Mouse (Mus musculus) MEL (cell line): ENCODE data around the gene Tmem144. TPM values are rescaled to one million over a fixed set of nuclear protein-coding genes. Genes with fewer than 3 reads are reported as not detected.

ENCODE experiments used
- DNase-seq: peaks from one replicate; pipeline ENCODE4 v3.0.0; 2011; ENCODE audit warnings: low read depth, low spot score
- H3K27ac ChIP-seq: 2 replicates; pipeline ENCODE4 v1.5.1; 2012; ENCODE audit warnings: low read depth, mild to moderate bottlenecking, control low read depth, low read length, moderate library complexity; ENCODE audit not compliant: control insufficient read depth
- H3K27me3 ChIP-seq, 2 experiments: fragments of 150-350 bp in 1 of 2; sonication (generic) in 1 of 2; 2 replicates each; pipeline ENCODE4 v1.6.1; 2012; ENCODE audit warnings: low read length in 2 of 2, mild to moderate bottlenecking in 2 of 2, improper control_type of control experiment in 1 of 2, moderate library complexity in 1 of 2; ENCODE audit not compliant: insufficient read depth in 2 of 2, control insufficient read depth in 1 of 2
- H3K36me3 ChIP-seq, 2 experiments: 2 replicates each; pipeline ENCODE4 v1.6.1; 2012 to 2014; ENCODE audit warnings: low read length in 2 of 2, improper control_type of control experiment in 1 of 2, inconsistent platforms in 1 of 2, mild to moderate bottlenecking in 1 of 2; ENCODE audit not compliant: insufficient read depth in 2 of 2, control insufficient read depth in 1 of 2
- H3K4me1 ChIP-seq, 2 experiments: fragments of 150-350 bp in 1 of 2; sonication (generic) in 1 of 2; 2 replicates each; pipeline ENCODE4 v1.6.1; 2012; ENCODE audit warnings: low read length in 2 of 2, improper control_type of control experiment in 1 of 2, mild to moderate bottlenecking in 1 of 2; ENCODE audit not compliant: insufficient read depth in 2 of 2, control insufficient read depth in 1 of 2
- H3K4me3 ChIP-seq, 2 experiments: fragments of 150-350 bp in 1 of 2; sonication (generic) in 1 of 2; 2 replicates each; pipeline ENCODE4 v1.5.1; 2012; ENCODE audit warnings: low read depth in 2 of 2, low read length in 2 of 2, mild to moderate bottlenecking in 2 of 2, moderate library complexity in 2 of 2, control low read depth in 1 of 2, improper control_type of control experiment in 1 of 2; ENCODE audit not compliant: control insufficient read depth in 1 of 2, insufficient read depth in 1 of 2
- H3K79me2 ChIP-seq: 2 replicates; pipeline ENCODE4 v1.6.1; 2012; ENCODE audit warnings: mild to moderate bottlenecking, low read length, moderate library complexity; ENCODE audit not compliant: control insufficient read depth, poor library complexity, insufficient read depth
- H3K9ac ChIP-seq: 2 replicates; pipeline ENCODE4 v1.6.1; 2012; ENCODE audit warnings: low read depth, mild to moderate bottlenecking, control low read depth, low read length, moderate library complexity; ENCODE audit not compliant: control insufficient read depth, poor library complexity, severe bottlenecking
- H3K9me3 ChIP-seq: fragments of 150-350 bp; sonication (generic); replicated peaks from 2 replicates; pipeline ENCODE4 v1.6.1; 2012; ENCODE audit warnings: mild to moderate bottlenecking, low read length, improper control_type of control experiment, moderate library complexity; ENCODE audit not compliant: insufficient read depth
- CHD2 ChIP-seq: IDR thresholded peaks from 2 replicates; pipeline ENCODE4 v1.6.1; 2011; ENCODE audit warnings: low read length, improper control_type of control experiment
- HCFC1 ChIP-seq: IDR thresholded peaks from 2 replicates; pipeline ENCODE4 v1.6.1; 2012; ENCODE audit warnings: low read depth, mild to moderate bottlenecking, inconsistent platforms, low read length, improper control_type of control experiment, moderate library complexity
- JUND ChIP-seq: IDR thresholded peaks from 2 replicates; pipeline ENCODE4 v1.6.1; 2011; ENCODE audit warnings: low read depth, mild to moderate bottlenecking, improper control_type of control experiment, low read length
- MAFK ChIP-seq: IDR thresholded peaks from 2 replicates; pipeline ENCODE4 v1.6.1; 2011; ENCODE audit warnings: low read depth, mild to moderate bottlenecking, low read length, improper control_type of control experiment, borderline replicate concordance
- MXI1 ChIP-seq: IDR thresholded peaks from 2 replicates; pipeline ENCODE4 v1.6.1; 2011; ENCODE audit warnings: mild to moderate bottlenecking, low read depth, low read length, improper control_type of control experiment
- MYB ChIP-seq: IDR thresholded peaks from 2 replicates; pipeline ENCODE4 v1.6.1; 2011; ENCODE audit warnings: mild to moderate bottlenecking, low read depth, low read length, improper control_type of control experiment
- POLR2AphosphoS5 ChIP-seq: IDR thresholded peaks from 2 replicates; pipeline ENCODE4 v1.6.1; 2012; ENCODE audit warnings: low read depth, borderline replicate concordance, mild to moderate bottlenecking, inconsistent platforms, low read length, moderate library complexity, mixed read lengths
- RCOR1 ChIP-seq: IDR thresholded peaks from 2 replicates; pipeline ENCODE4 v1.6.1; 2012; ENCODE audit warnings: low read depth, mild to moderate bottlenecking, inconsistent platforms, low read length, improper control_type of control experiment
- SIN3A ChIP-seq: IDR thresholded peaks from 2 replicates; pipeline ENCODE4 v1.6.1; 2012; ENCODE audit warnings: low read length, improper control_type of control experiment, inconsistent platforms
- TCF12 ChIP-seq: IDR thresholded peaks from 2 replicates; pipeline ENCODE4 v1.6.1; 2014; ENCODE audit warnings: low read depth, mild to moderate bottlenecking, inconsistent platforms, low read length, improper control_type of control experiment, moderate library complexity
- USF1 ChIP-seq: IDR thresholded peaks from 2 replicates; pipeline ENCODE4 v1.6.1; 2014; ENCODE audit warnings: low read depth, mild to moderate bottlenecking, inconsistent platforms, low read length, improper control_type of control experiment, moderate library complexity
- polyA plus RNA-seq, 2 experiments: library from polyadenylated mRNA; stranded (reverse) in 1 of 2; unstranded in 1 of 2; fragments of >175 nt in 1 of 2; fragments of >200 nt in 1 of 2; gene quantifications; 2 replicates each; pipeline versions ENCODE4 v1.2.1 to v1.2.4; 2012; ENCODE audit warnings: low replicate concordance in 2 of 2, low read depth in 1 of 2; ENCODE audit not compliant: insufficient read length in 2 of 2, insufficient read depth in 1 of 2, missing spikeins in 1 of 2
- total RNA-seq: library from RNA; depleted of rRNA; stranded (reverse); fragments of 300-350 nt; gene quantifications from 2 replicates; pipeline ENCODE4 v1.2.3, GENCODE M21; 2012

Gene Tmem144
- total and polyA plus RNA-seq, 3 experiments: 0.04 to 0.25 TPM; not detected in 1

DNA sequence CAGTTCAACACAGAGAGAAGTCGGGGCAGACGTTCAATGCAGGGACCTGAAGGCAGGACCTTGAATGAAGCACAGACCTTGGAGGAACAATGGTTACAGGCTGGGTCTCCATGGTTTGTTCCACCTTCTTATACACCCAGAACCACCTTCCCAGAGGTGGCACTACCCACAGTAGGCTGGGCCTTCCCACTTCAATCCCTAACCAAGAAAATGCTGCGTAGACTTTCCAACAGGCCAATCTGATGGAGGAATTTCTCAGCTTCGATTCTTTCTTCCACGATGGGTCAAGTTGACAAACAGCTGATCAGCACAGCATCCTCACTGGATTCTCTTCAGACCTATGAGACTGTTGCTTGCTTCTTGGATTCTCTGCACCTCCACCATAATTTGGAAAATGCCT lies 22.9 kb upstream of the Tmem144 start:
- H3K9ac ChIP-seq: no peak overlapping the region
- H3K27me3 ChIP-seq: peaks cover 17 to 25% of the 10 kb centered on the region in 2 experiments
- H3K79me2 ChIP-seq: no peaks in the 10 kb centered on the region
- H3K36me3 ChIP-seq: no peaks in the 10 kb centered on the region
- no peak for TF ChIP-seq POLR2AphosphoS5
- no peak for TF ChIP-seq SIN3A
- no peaks in the 10 kb centered on the region for H3K4me1 ChIP-seq
- no peak overlapping the region for H3K4me3 ChIP-seq
- no peak for DNase-seq
- H3K9me3 ChIP-seq: no peaks in the 10 kb centered on the region
- H3K27ac ChIP-seq: no peak overlapping the region

DNA sequence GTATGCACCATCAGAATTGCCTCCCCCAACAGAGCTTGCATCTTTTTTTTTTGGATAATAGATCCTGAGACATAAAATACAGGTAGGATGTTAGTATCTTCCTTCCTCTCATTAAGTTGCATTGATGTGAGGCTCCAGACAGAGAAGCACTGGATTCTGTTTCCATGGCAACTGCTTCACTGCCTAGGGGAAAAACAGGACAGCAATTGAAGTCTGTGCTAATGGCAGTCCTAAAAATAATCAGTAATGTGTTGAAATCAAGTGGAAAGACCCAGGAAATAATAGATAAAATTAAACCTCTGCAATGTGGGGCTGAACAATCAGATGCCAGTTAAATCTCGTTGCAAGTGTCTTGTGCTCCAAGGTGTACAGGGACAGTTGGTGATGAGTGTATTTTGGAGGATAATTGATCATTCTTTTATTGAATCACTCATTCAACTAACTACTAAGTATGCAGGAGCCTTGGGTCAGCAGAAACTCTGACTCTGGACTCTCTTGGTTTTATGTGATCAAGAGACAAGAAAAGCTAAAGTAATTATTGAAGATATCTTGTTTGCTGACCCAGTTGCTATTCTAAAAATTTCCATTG lies 14.6 kb upstream of the Tmem144 start:
- Histone ChIP-seq H3K9me3 (no peaks in the 10 kb centered on the region), H3K79me2 (no peaks in the 10 kb centered on the region), H3K9ac (no peak overlapping the region), H3K4me1 (no peaks in the 10 kb centered on the region), H3K27me3 (peaks cover 7 to 20% of the 10 kb centered on the region in 2 experiments), H3K36me3 (no peaks in the 10 kb centered on the region), H3K27ac (no peak overlapping the region), H3K4me3 (no peak overlapping the region)
- no peak for TF ChIP-seq HCFC1
- no peak for TF ChIP-seq JUND
- no peak for TF ChIP-seq TCF12
- DNase-seq: no peak

DNA sequence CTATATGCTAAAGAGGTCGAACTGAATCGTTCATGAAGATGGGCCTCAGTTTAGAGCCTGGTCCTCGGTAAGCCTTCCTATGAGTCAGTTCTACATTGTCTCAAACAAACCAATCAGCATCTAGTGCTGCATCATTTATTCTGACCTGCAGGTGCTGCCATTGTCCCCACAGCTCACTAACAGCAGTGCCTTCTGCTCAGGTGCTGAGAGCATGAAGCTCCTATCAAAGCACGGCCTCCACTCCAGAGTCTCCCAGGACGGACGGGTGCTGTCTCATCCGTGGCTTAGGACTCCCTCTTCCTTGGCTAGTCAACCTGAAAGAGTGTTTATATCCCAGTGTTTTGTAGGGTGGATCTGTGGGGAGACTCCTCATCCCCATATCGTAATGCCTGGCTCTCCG lies 14.0 kb upstream of the Tmem144 start:
- H3K79me2 ChIP-seq: no peaks in the 10 kb centered on the region
- no peak overlapping the region for H3K4me3 ChIP-seq
- DNase-seq: no peak
- H3K27me3 ChIP-seq: peaks cover 7 to 20% of the 10 kb centered on the region in 2 experiments
- no peaks in the 10 kb centered on the region for H3K9me3 ChIP-seq
- H3K4me1 ChIP-seq: no peaks in the 10 kb centered on the region
- H3K9ac ChIP-seq: no peak overlapping the region
- no peak for TF ChIP-seq RCOR1
- TF ChIP-seq JUND: no peak
- H3K36me3 ChIP-seq: no peaks in the 10 kb centered on the region
- no peak overlapping the region for H3K27ac ChIP-seq

DNA sequence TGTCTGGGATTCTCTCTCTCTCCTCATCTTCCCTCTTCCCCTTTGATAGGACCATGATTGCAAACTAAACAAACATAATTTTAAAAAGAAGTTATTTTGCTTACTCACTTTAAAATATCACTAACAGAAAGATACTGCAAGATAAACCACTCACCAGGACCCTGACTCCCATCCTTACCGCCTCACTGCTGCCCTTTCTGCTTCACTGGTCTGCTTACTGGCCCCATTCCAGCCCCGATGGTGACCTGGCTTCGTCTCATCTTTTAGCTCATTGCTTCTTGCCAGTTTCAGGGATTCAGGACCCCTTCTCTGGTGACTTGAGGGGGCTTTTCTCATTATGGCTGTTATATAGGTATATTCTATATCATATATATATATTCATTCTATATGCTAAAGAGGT lies 13.5 kb upstream of the Tmem144 start:
- H3K9me3 ChIP-seq: no peaks in the 10 kb centered on the region
- no peak overlapping the region for H3K9ac ChIP-seq
- no peak overlapping the region for H3K4me3 ChIP-seq
- H3K79me2 ChIP-seq: no peaks in the 10 kb centered on the region
- no peak for TF ChIP-seq USF1
- no peak for TF ChIP-seq MAFK
- no peak for TF ChIP-seq MYB
- no peak for TF ChIP-seq MXI1
- TF ChIP-seq CHD2: no peak
- H3K27me3 ChIP-seq: peaks cover 5 to 20% of the 10 kb centered on the region in 2 experiments
- H3K27ac ChIP-seq: no peak overlapping the region
- no peak for DNase-seq
- H3K36me3 ChIP-seq: no peaks in the 10 kb centered on the region
- no peaks in the 10 kb centered on the region for H3K4me1 ChIP-seq
